Mouse (Mus musculus): Measurements from ENCODE around the gene Adamts4. TPM values are rescaled to one million over a fixed set of nuclear protein-coding genes. Genes with fewer than 3 reads are reported as not detected.

Adamts4 gene
- polyA plus RNA-seq, 1 experiment from 2014 or later, result 4.6 TPM

DNA sequence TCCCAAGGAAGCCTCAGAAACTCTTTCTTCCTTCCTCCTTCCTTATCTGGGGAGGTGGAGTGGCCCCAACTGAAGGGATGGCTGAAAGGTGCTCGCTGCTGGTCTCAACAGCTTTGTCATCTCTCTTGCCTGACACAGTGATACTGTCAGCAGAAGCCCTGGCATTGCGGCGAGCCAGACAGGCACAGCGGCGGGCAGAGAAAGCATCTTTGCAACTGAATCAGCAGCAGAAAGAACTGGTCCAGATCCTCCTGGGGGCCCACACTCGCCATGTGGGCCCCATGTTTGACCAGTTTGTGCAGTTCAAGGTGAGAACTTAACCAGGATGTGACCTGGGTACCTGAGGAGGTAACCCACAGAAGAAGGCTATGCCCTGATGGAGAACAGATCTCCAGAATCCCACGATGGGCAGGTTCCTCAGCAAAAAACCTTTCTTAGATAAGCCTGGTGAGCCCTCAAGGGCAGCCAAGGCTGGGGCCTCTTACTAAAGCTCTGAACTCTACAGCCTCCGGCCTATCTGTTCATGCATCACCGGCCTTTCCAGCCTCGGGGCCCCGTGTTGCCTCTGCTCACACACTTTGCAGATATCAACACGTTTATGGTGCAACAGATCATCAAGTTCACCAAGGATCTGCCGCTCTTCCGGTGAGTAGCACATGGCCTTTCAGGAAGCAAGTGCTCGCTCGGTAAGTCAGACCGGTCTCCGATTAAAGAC lies 33.8 kb upstream of the Adamts4 start:
- H3K4me2 ChIP-seq (replicated peaks; ENCODE audit: low read depth, low read length), result no peak overlapping the region
- WGBS, result 91% methylated on average over 18 of the region's 18 CpGs

GRCm38 (mm10) chr1:171220871-171221270 lies 29.4 kb upstream of the Adamts4 start:
- H3K4me2 ChIP-seq (replicated peaks; ENCODE audit: low read depth, low read length), result peak overlapping the region; percentile 58; the same call in 1 of the 2 replicates
- H3K4me1 ChIP-seq (replicated peaks; ENCODE audit: control insufficient read depth, insufficient read depth, low read length), result peaks cover 7% of the 10 kb centered on the region; the same call in 1 of the 2 replicates
- no peaks in the 10 kb centered on the region for H3K36me3 ChIP-seq (ENCODE audit: control insufficient read depth, insufficient read depth, low read length)
- no peak overlapping the region for H3K27ac ChIP-seq (ENCODE audit: low read depth, low read length)
- DNase-seq (ENCODE audit: low spot score) (peak; percentile 91), ATAC-seq (ENCODE audit: low FRiP score) (peak; percentile 30; the same call in 1 of the 2 replicates)
- H3K9ac ChIP-seq (ENCODE audit: low read depth, low read length), result no peak overlapping the region
- H3K9me3 ChIP-seq (ENCODE audit: control insufficient read depth, low read length), result no peaks in the 10 kb centered on the region
- H3K4me3 ChIP-seq (ENCODE audit: low read depth, low read length), result no peak overlapping the region
- 12% methylated on average over 10 of the region's 10 CpGs for WGBS
- H3K27me3 ChIP-seq (ENCODE audit: control insufficient read depth, insufficient read depth, low read length), result no peaks in the 10 kb centered on the region

More for the DNA sequence above, 33.8 kb upstream of the Adamts4 start:
- Histone ChIP-seq H3K36me3 (ENCODE audit: control insufficient read depth, insufficient read depth, low read length) (no peaks in the 10 kb centered on the region), H3K27ac (ENCODE audit: low read depth, low read length) (no peak overlapping the region), H3K9ac (ENCODE audit: low read depth, low read length) (no peak overlapping the region), H3K27me3 (ENCODE audit: control insufficient read depth, insufficient read depth, low read length) (no peaks in the 10 kb centered on the region), H3K4me3 (ENCODE audit: low read depth, low read length) (no peak overlapping the region), H3K4me1 (replicated peaks; ENCODE audit: control insufficient read depth, insufficient read depth, low read length) (peaks cover 3% of the 10 kb centered on the region; the same call in 1 of the 2 replicates), H3K9me3 (ENCODE audit: control insufficient read depth, low read length) (no peaks in the 10 kb centered on the region)
- no peak for DNase-seq (ENCODE audit: low spot score)
- ATAC-seq (ENCODE audit: low FRiP score), result no peak

GRCm38 (mm10) chr1:171221281-171222193 lies 28.7 kb upstream of the Adamts4 start:
- WGBS, result 7% methylated on average over 22 of the region's 22 CpGs

DNA sequence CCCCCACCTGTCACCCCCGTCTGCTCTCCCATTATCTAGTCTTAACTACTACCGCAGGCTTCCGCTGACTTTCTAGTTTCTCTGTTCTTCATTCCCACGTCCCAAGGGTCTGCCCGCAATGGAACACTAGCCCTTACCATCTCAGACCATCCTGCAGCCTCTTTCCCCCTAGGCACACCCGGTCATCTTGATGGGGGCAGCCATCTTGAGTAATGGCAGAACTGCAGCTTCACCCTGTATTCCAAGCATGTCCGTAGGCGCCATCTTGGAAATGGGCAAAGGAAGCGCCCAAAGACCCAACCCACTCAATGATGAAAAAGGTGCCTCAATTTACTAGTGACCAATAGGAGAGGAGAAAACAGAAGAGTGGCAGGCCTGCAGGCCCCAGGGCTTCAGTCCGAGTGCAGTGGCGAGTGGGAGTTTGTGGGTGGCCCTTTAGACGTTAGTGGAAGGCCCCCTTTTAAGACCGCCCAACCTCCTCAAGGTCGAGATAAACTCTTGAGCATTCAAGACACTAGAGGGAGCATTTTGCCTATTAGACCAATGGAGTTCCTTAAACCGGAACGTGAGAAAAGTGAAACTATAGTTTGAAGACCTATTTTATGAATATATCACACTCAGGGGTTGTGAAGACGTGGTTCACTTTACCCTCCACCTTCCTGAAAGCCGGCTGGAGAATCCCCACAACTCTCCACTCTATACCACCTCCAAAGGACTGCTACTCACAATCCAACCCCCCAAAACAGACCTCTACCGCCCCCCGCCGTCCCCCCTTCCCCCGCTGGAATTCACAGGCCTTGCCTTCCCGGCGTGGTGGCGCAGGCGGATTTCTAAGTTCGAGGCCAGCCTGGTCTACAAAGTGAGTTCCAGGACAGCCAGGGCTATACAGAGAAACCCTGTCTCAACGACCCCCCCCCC lies 27.7 kb upstream of the Adamts4 start, which contains the start of gene Tomm40l:
Gene Tomm40l (minus strand): TSS at position 277 of the 918 bp plus-strand sequence.
- Histone ChIP-seq H3K4me1 (replicated peaks; ENCODE audit: control insufficient read depth, insufficient read depth, low read length) (peaks cover 7% of the 10 kb centered on the region; the same call in 1 of the 2 replicates), H3K9ac (ENCODE audit: low read depth, low read length) (peak within 1 kb of the TSS; percentile 52), H3K27ac (ENCODE audit: low read depth, low read length) (peak within 1 kb of the TSS; percentile 37; the same call in 1 of the 2 replicates), H3K4me2 (replicated peaks; ENCODE audit: low read depth, low read length) (peak within 1 kb of the TSS; percentile 58), H3K4me3 (ENCODE audit: low read depth, low read length) (peak within 1 kb of the TSS; percentile 43), H3K27me3 (ENCODE audit: control insufficient read depth, insufficient read depth, low read length) (no peaks in the 10 kb centered on the region), H3K9me3 (ENCODE audit: control insufficient read depth, low read length) (no peaks in the 10 kb centered on the region), H3K36me3 (ENCODE audit: control insufficient read depth, insufficient read depth, low read length) (no peaks in the 10 kb centered on the region)
- peak; percentile 89 for DNase-seq (ENCODE audit: low spot score)
- WGBS, result 2% methylated on average over 28 of the region's 28 CpGs
- peak; percentile 98 for ATAC-seq (ENCODE audit: low FRiP score)

More at GRCm38 (mm10) chr1:171221281-171222193, 28.7 kb upstream of the Adamts4 start:
- peak overlapping the region; percentile 43 for H3K4me3 ChIP-seq (ENCODE audit: low read depth, low read length)
- peak overlapping the region; percentile 52 for H3K9ac ChIP-seq (ENCODE audit: low read depth, low read length)
- no peak overlapping the region for H3K27ac ChIP-seq (ENCODE audit: low read depth, low read length)
- no peaks in the 10 kb centered on the region for H3K36me3 ChIP-seq (ENCODE audit: control insufficient read depth, insufficient read depth, low read length)
- peaks cover 7% of the 10 kb centered on the region; the same call in 1 of the 2 replicates for H3K4me1 ChIP-seq (replicated peaks; ENCODE audit: control insufficient read depth, insufficient read depth, low read length)
- H3K9me3 ChIP-seq (ENCODE audit: control insufficient read depth, low read length), result no peaks in the 10 kb centered on the region
- H3K4me2 ChIP-seq (replicated peaks; ENCODE audit: low read depth, low read length), result peak overlapping the region; percentile 58
- H3K27me3 ChIP-seq (ENCODE audit: control insufficient read depth, insufficient read depth, low read length), result no peaks in the 10 kb centered on the region
- DNase-seq (ENCODE audit: low spot score), result peak; percentile 31
- ATAC-seq (ENCODE audit: low FRiP score), result peak; percentile 6; the same call in 1 of the 2 replicates

DNA sequence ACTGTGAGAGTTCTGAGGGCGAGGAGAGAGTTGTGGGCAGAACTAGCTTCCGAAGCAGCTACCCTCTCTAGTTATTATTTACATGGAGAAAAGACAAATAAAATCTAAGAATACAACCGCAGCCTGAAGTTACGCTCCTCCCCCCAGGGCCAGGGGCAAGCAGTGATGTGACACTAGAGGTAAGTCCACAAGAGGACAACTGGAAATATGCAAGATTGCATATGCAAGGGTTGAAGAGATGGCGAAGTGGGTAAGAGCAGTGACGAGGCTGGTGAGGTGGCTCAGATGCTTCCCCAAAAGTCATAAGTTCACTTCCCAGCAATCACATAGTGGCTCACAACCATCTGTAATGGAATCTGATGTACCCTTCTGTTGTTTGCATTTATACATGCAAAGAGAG lies 27.1 kb upstream of the Adamts4 start:
- no peaks in the 10 kb centered on the region for H3K27me3 ChIP-seq (ENCODE audit: control insufficient read depth, insufficient read depth, low read length)
- H3K9me3 ChIP-seq (ENCODE audit: control insufficient read depth, low read length), result no peaks in the 10 kb centered on the region
- H3K27ac ChIP-seq (ENCODE audit: low read depth, low read length), result 0 out of 2 replicates have a peak overlapping the region, but pooled peaks have one; percentile 37
- H3K4me1 ChIP-seq (replicated peaks; ENCODE audit: control insufficient read depth, insufficient read depth, low read length), result peaks cover 7% of the 10 kb centered on the region; the same call in 1 of the 2 replicates
- ATAC-seq (ENCODE audit: low FRiP score) (no peak), DNase-seq (ENCODE audit: low spot score) (no peak)
- 82% methylated on average over 6 of the region's 6 CpGs for WGBS
- no peaks in the 10 kb centered on the region for H3K36me3 ChIP-seq (ENCODE audit: control insufficient read depth, insufficient read depth, low read length)
- no peak overlapping the region for H3K4me2 ChIP-seq (replicated peaks; ENCODE audit: low read depth, low read length)
- H3K4me3 ChIP-seq (ENCODE audit: low read depth, low read length), result no peak overlapping the region
- H3K9ac ChIP-seq (ENCODE audit: low read depth, low read length), result no peak overlapping the region

GRCm38 (mm10) chr1:171223796-171224195 lies 26.4 kb upstream of the Adamts4 start:
- Histone ChIP-seq H3K4me3 (ENCODE audit: low read depth, low read length) (no peak overlapping the region), H3K27me3 (ENCODE audit: control insufficient read depth, insufficient read depth, low read length) (no peaks in the 10 kb centered on the region)

DNA sequence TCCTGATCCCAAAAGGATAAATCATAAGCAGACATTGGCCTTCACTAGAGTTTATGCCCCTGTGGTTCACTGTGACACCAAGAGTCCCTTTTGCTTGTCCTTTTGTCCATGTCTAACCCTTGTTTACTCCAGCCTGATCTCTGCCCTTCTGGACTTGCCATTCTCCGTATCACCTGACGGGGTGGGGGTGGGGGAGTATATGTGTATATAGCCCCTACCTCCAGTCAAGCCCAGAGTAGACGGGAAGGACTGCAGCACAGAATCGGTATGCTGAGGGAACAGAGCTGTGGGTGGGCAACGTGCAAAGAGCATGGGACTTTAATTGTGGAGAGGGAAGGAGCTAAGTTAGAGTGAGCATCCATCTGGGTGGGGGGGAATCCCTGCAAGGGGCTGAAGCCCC lies 25.4 kb upstream of the Adamts4 start, which contains the start of gene Apoa2:
Gene Apoa2 (plus strand): TSS at position 198 of the 400 bp plus-strand sequence.
- 84% methylated on average over 5 of the region's 5 CpGs for WGBS
- no peak within 1 kb of the TSS for H3K4me2 ChIP-seq (replicated peaks; ENCODE audit: low read depth, low read length)
- no peaks in the 10 kb centered on the region for H3K9me3 ChIP-seq (ENCODE audit: control insufficient read depth, low read length)
- DNase-seq (ENCODE audit: low spot score), result no peak
- H3K4me3 ChIP-seq (ENCODE audit: low read depth, low read length), result no peak within 1 kb of the TSS
- H3K4me1 ChIP-seq (replicated peaks; ENCODE audit: control insufficient read depth, insufficient read depth, low read length), result peaks cover 7% of the 10 kb centered on the region; the same call in 1 of the 2 replicates
- no peaks in the 10 kb centered on the region for H3K36me3 ChIP-seq (ENCODE audit: control insufficient read depth, insufficient read depth, low read length)
- ATAC-seq (ENCODE audit: low FRiP score), result no peak
- H3K9ac ChIP-seq (ENCODE audit: low read depth, low read length), result no peak within 1 kb of the TSS
- no peak within 1 kb of the TSS for H3K27ac ChIP-seq (ENCODE audit: low read depth, low read length)
- no peaks in the 10 kb centered on the region for H3K27me3 ChIP-seq (ENCODE audit: control insufficient read depth, insufficient read depth, low read length)

More at GRCm38 (mm10) chr1:171223796-171224195, 26.4 kb upstream of the Adamts4 start:
- Histone ChIP-seq H3K27ac (ENCODE audit: low read depth, low read length) (no peak overlapping the region), H3K4me1 (replicated peaks; ENCODE audit: control insufficient read depth, insufficient read depth, low read length) (peaks cover 7% of the 10 kb centered on the region; the same call in 1 of the 2 replicates), H3K36me3 (ENCODE audit: control insufficient read depth, insufficient read depth, low read length) (no peaks in the 10 kb centered on the region), H3K9me3 (ENCODE audit: control insufficient read depth, low read length) (no peaks in the 10 kb centered on the region), H3K9ac (ENCODE audit: low read depth, low read length) (no peak overlapping the region), H3K4me2 (replicated peaks; ENCODE audit: low read depth, low read length) (no peak overlapping the region)
- WGBS, result 85% methylated on average over 2 of the region's 2 CpGs
- ATAC-seq (ENCODE audit: low FRiP score), result no peak
- no peak for DNase-seq (ENCODE audit: low spot score)

Data from hindbrain, embryonic 11.5 days (tissue).